Mouse (Mus musculus) limb, embryonic 12.5 days (tissue): ENCODE data around the gene Espl1. TPM values are rescaled to one million over a fixed set of nuclear protein-coding genes. Genes with fewer than 3 reads are reported as not detected.

Source experiments
- ATAC-seq: fragments of 200-750 bp; cut with Nextera tagmentation; 2 replicates; pipeline ENCODE4 v1.8.0; 2017; ENCODE audit warnings: low read depth, moderate TSS enrichment; ENCODE audit not compliant: insufficient number of reproducible peaks, insufficient read depth, low FRiP score, low TSS enrichment
- H3K27ac ChIP-seq: fragments of 300-500 bp; sonication (generic); 2 replicates; pipeline ENCODE4 v1.5.1; 2016; ENCODE audit warnings: mild to moderate bottlenecking, moderate library complexity
- H3K27me3 ChIP-seq: fragments of 300-500 bp; sonication (generic); 2 replicates; pipeline ENCODE4 v1.6.1; 2016; ENCODE audit warnings: mild to moderate bottlenecking, moderate library complexity
- H3K36me3 ChIP-seq: fragments of 300-500 bp; sonication (generic); 2 replicates; pipeline ENCODE4 v1.6.1; 2016; ENCODE audit warnings: mild to moderate bottlenecking, moderate library complexity
- H3K4me1 ChIP-seq: fragments of 300-500 bp; sonication (generic); replicated peaks from 2 replicates; pipeline ENCODE4 v1.6.1; 2016
- H3K4me2 ChIP-seq: fragments of 300-500 bp; sonication (generic); 2 replicates; pipeline ENCODE4 v1.6.1; 2016; ENCODE audit warnings: mild to moderate bottlenecking, moderate library complexity
- H3K4me3 ChIP-seq: fragments of 300-500 bp; sonication (generic); replicated peaks from 2 replicates; pipeline ENCODE4 v1.5.1; 2016; ENCODE audit warnings: mild to moderate bottlenecking
- H3K9ac ChIP-seq: fragments of 300-500 bp; sonication (generic); replicated peaks from 2 replicates; pipeline ENCODE4 v1.6.1; 2016; ENCODE audit warnings: mild to moderate bottlenecking, moderate library complexity
- H3K9me3 ChIP-seq: fragments of 300-500 bp; sonication (generic); 2 replicates; pipeline ENCODE4 v1.6.1; 2016; ENCODE audit warnings: mild to moderate bottlenecking, moderate library complexity
- WGBS: fragments of 180-500 bp; shearing (Covaris S2); methylation state at CpG from one replicate; pipeline ENCODE4 v1.1.7; 2016; 5-methylcytosine and 5-hydroxymethylcytosine counted together
- polyA plus RNA-seq: library from polyadenylated mRNA; unstranded; fragments of >200 nt; fragmentation: Nextera tagmentation; extraction: Ambion mirVana; gene quantifications from 2 replicates; pipeline ENCODE4 v1.2.1, GENCODE M21; 2016

The Espl1 gene
- polyA plus RNA-seq, 1 experiment from 2014 or later = 49.3 TPM

DNA sequence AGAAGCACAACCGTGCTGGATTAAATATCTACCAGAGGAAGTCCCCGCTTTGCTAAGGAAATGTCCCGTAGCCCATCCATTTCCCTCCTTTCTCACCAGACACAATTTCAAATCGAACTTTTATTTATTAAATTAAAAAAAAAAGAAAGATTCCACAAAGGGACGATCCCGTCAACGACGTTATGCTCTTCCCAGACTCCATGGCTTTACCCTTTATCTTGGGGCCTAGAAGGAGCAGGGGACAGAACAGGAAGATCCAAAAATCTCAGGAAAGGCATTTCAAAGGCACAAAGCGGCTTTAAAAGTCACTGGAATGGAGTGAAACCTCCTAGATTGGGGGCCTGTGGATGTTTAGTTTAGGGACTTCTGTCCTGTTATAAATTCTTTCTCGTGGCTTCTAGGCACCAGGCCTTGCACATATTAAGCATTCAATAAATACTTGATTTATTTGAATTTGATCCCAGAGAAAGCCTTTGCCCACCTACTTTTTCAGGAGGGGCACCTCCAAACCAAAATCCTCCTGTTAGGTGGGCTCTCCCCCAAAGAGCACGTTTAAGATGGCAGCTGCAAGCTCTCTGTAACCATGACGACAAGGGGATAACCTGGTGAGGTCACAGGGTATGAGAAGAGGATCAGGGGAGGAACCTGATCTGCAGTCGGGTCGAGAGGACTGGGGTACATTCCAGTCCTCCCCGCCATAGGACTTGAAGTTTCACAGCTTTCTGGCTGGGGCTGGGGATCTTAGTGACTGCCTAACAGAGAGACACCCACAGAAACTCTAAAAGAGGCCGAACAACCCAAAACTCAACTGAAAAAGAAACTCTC, 60.6 kb downstream of the Espl1 start:
- peak overlapping the region; percentile 92 for H3K4me2 ChIP-seq
- H3K9me3 ChIP-seq = no peaks in the 10 kb centered on the region
- peak overlapping the region; percentile 78 for H3K9ac ChIP-seq
- peak overlapping the region; percentile 97 for H3K27ac ChIP-seq
- peaks cover 21% of the 10 kb centered on the region for H3K27me3 ChIP-seq
- WGBS = 19% methylated on average over 16 of the region's 16 CpGs
- peak overlapping the region; percentile 49 for H3K4me3 ChIP-seq
- no peaks in the 10 kb centered on the region for H3K36me3 ChIP-seq
- no peak for ATAC-seq
- peaks cover 42% of the 10 kb centered on the region for H3K4me1 ChIP-seq

DNA sequence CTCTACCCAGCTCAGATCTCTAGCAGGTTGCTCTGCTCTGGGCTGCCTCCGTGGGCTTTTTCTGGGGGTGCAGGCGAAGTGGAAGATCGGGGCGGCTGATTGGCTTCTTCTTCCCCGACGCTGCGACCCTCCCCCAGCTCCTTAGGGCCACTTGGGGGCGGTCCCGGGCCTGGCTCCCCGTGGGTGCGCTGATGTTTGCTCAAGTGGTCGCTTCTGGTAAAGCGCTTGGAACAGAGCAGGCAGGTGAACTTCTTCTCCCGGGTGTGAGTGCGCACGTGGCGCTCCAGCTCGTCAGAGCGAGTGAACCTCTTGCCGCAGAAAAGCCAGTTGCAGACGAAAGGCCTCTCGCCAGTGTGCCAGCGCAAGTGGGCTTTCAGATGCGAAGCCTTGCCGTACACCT, 62.1 kb downstream of the Espl1 start:
- 2% methylated on average over 25 of the region's 25 CpGs for WGBS
- H3K36me3 ChIP-seq = no peaks in the 10 kb centered on the region
- H3K9me3 ChIP-seq = no peaks in the 10 kb centered on the region
- H3K4me1 ChIP-seq = peaks cover 53% of the 10 kb centered on the region
- ATAC-seq = no peak
- peak overlapping the region; percentile 52 for H3K4me2 ChIP-seq
- H3K27ac ChIP-seq = peak overlapping the region; percentile 29; the same call in 1 of the 2 replicates
- H3K27me3 ChIP-seq = peaks cover 21% of the 10 kb centered on the region
- peak overlapping the region; percentile 51; the same call in 1 of the 2 replicates for H3K9ac ChIP-seq
- peak overlapping the region; percentile 18 for H3K4me3 ChIP-seq

DNA sequence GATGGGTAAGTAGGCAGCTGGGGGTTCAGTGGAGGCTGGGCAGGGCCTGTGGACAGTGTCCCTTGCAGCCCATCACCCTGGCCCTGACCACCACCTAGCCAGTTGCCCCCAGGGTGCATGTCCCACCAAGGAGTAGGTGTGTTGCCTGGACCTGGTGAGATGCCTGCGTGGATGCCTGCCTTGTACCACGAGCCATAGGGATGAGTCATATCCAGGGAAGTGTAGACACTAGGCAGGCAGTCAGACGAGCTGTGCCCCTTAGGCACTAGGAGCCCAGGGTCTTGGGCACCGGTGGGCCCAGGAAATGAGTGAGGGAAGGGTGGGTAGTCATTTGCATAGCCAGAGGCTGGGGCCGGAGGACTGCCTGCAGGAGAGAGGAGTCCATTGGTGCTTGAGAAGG, 62.8 kb downstream of the Espl1 start:
- Histone ChIP-seq H3K27ac (no peak overlapping the region), H3K9me3 (no peaks in the 10 kb centered on the region), H3K4me2 (peak overlapping the region; percentile 52), H3K36me3 (no peaks in the 10 kb centered on the region), H3K4me1 (peaks cover 55% of the 10 kb centered on the region), H3K4me3 (no peak overlapping the region), H3K9ac (no peak overlapping the region), H3K27me3 (peaks cover 21% of the 10 kb centered on the region)
- ATAC-seq = no peak
- 25% methylated on average over 5 of the region's 5 CpGs for WGBS

DNA sequence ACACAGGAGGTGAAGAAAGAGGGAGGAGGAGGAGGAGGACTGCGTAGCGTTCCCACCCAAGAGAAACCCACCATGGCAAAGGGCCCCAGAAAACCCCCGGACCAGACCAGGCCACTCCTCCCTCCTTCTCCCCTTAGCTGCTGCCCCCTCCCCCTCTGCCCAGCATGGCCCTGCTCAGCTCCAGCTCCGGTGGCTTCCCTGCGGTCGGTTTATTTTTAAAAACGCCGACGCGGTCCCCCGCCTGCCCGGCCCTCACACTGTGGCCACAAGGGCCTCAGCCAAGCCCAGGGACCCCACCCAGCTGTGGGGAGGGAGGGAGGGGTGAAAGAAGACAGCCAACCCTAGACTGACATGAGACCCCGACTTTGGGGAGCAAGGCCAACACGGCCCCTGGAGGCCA, 66.6 kb downstream of the Espl1 start:
- Histone ChIP-seq H3K4me2 (peak overlapping the region; percentile 51), H3K9ac (peak overlapping the region; percentile 47), H3K27me3 (peaks cover 25% of the 10 kb centered on the region), H3K4me3 (peak overlapping the region; percentile 18; the same call in 1 of the 2 replicates), H3K4me1 (peaks cover 43% of the 10 kb centered on the region), H3K36me3 (no peaks in the 10 kb centered on the region), H3K27ac (peak overlapping the region; percentile 75), H3K9me3 (no peaks in the 10 kb centered on the region)
- WGBS = 9% methylated on average over 14 of the region's 14 CpGs
- ATAC-seq = peak; percentile 32; the same call in 1 of the 2 replicates

DNA sequence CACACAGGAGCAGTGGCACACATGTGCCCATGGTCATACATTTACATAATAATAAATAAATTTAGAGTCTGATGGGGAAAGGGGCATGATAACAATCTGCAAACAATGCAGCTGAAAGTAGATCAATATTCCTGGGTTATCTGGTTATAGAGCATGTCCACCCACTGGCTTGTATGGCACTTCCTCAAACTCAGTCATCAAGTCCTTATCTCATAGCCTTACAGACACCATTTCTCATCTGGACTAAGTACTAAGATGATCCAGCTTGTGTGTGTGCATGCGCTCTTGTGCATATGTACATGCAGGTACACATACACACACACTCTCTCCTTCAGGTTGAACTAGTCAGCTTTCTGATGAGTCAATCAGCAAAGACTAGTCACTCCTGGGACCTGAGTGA, 68.6 kb downstream of the Espl1 start:
- Histone ChIP-seq H3K27me3 (peaks cover 8% of the 10 kb centered on the region), H3K27ac (no peak overlapping the region), H3K4me2 (0 out of 2 replicates have a peak overlapping the region, but pooled peaks have one; percentile 64), H3K9ac (no peak overlapping the region), H3K36me3 (no peaks in the 10 kb centered on the region), H3K4me1 (peaks cover 27% of the 10 kb centered on the region), H3K4me3 (no peak overlapping the region), H3K9me3 (no peaks in the 10 kb centered on the region)
- WGBS = 94% methylated on average over 1 of the region's 1 CpGs
- no peak for ATAC-seq

DNA sequence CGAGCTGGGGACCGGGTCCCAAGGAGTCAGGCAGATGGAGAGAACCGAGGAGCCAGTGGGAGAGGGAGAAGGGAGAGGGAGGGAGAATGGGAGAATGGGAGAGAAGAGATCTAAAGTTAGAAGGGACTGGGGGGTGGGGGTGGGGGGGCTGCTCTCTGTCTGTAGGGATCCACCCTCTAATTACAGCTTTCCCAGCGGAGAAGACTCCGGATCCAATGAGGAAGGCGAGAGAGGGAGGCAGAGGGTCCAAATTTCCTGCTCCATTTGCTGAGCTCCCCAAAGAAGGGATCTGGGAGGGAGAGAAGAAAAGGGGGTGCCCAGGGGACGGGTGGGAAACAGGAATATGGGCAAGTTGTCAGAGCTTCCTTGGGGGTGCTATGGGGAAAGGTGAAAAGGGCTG, 70.2 kb downstream of the Espl1 start:
- Histone ChIP-seq H3K4me2 (peak overlapping the region; percentile 64), H3K27ac (0 out of 2 replicates have a peak overlapping the region, but pooled peaks have one; percentile 18), H3K27me3 (peaks cover 4% of the 10 kb centered on the region), H3K9me3 (no peaks in the 10 kb centered on the region), H3K4me3 (peak overlapping the region; percentile 30), H3K36me3 (no peaks in the 10 kb centered on the region), H3K9ac (peak overlapping the region; percentile 50; the same call in 1 of the 2 replicates), H3K4me1 (peaks cover 42% of the 10 kb centered on the region)
- no peak for ATAC-seq
- WGBS = 8% methylated on average over 7 of the region's 7 CpGs

DNA sequence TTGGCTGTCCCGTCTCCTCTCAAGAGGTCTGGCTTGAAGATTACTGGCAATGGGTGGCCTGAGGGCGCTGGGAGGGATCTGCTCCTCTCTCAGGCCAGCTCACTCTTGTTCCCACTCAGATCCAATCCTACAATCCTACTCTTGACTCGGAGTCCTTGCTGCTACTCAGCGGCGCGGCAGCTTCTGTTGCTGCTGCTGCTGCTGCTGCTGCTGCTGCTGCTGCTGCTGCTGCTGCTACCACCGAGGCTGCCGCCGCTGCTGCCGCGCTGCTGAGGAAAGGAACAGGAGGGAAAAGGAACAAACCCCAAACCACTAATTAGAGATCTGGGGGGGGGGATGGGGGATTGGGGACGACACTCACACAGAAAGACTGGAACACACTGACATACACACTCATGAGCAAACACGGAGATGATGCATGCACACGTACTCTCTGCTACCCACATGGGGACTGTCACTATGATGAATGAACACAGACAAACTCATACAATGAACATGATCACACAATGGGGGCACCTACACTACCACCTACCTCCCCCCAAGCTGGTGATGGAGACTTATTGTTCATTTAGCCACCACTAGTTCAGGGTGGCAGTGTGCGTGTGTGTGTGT, 70.8 kb downstream of the Espl1 start, which contains the start of gene Sp7:
Sp7 (minus strand) TSS at position 450 of the 612 bp plus-strand sequence.
- Histone ChIP-seq H3K4me3 (peak within 1 kb of the TSS; percentile 30), H3K4me1 (peaks cover 45% of the 10 kb centered on the region), H3K4me2 (peak within 1 kb of the TSS; percentile 64), H3K9me3 (no peaks in the 10 kb centered on the region), H3K27ac (peak within 1 kb of the TSS; percentile 18; the same call in 1 of the 2 replicates), H3K36me3 (no peaks in the 10 kb centered on the region), H3K27me3 (peaks cover 4% of the 10 kb centered on the region; the same call in 1 of the 2 replicates), H3K9ac (peak within 1 kb of the TSS; percentile 50)
- 9% methylated on average over 15 of the region's 15 CpGs for WGBS
- no peak for ATAC-seq

DNA sequence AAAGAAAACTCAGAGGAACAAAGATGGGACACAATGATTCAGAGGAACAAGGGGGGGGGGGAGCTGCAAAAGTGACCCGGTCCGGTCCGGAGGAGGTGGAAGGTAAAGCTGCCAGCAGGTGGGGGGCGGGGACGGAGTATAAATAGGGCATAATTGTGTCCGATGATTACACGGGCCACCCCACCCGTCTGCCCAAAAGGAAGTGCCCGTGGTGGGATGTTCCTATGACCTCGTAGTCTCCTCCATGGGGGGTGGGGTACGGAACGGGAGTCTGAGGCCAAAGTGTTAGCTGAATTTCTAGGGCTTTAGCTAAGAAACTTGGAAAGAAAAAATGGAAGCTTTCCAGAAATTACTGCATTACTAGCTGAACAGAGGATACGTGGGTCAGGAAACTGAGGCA, 73.9 kb downstream of the Espl1 start:
- Histone ChIP-seq H3K27ac (peak overlapping the region; percentile 54; the same call in 1 of the 2 replicates), H3K4me2 (peak overlapping the region; percentile 48), H3K9me3 (no peaks in the 10 kb centered on the region), H3K27me3 (peaks cover 1% of the 10 kb centered on the region; the same call in 1 of the 2 replicates), H3K9ac (peak overlapping the region; percentile 46; the same call in 1 of the 2 replicates), H3K36me3 (no peaks in the 10 kb centered on the region), H3K4me3 (no peak overlapping the region), H3K4me1 (peaks cover 33% of the 10 kb centered on the region)
- WGBS = 13% methylated on average over 13 of the region's 13 CpGs
- ATAC-seq = no peak

DNA sequence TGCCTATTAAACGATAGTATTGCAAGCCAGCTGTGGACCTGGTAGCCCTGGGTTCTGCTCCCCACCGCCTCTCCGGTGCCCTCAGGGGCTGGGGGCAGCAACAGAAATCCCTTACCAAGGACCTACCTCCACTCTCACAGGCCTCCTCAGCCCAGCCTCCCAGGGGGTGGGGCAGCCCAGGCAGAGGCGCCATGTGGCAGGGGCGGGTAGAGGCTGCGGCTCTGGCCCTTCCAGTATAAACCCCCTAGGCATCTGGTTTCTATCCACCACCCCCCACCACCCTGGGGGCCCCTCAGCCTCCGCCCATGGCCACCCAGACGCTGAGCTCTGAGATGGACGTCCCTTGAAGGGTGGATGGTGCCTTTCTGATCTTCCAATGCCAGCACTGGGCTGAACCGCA, 74.7 kb downstream of the Espl1 start:
- H3K27ac ChIP-seq = peak overlapping the region; percentile 54; the same call in 1 of the 2 replicates
- H3K36me3 ChIP-seq = no peaks in the 10 kb centered on the region
- no peaks in the 10 kb centered on the region for H3K9me3 ChIP-seq
- H3K4me2 ChIP-seq = peak overlapping the region; percentile 48
- peak overlapping the region; percentile 46 for H3K9ac ChIP-seq
- 0 out of 2 replicates have a peak overlapping the region, but pooled peaks have one; percentile 15 for H3K4me3 ChIP-seq
- peaks cover 30% of the 10 kb centered on the region for H3K4me1 ChIP-seq
- H3K27me3 ChIP-seq = no peaks in the 10 kb centered on the region
- WGBS = 2% methylated on average over 10 of the region's 10 CpGs
- peak; percentile 71 for ATAC-seq
